Mouse (Mus musculus) adrenal gland, adult 2 months (tissue): ENCODE data around the gene Akap2. TPM values are rescaled to one million over a fixed set of nuclear protein-coding genes. Genes with fewer than 3 reads are reported as not detected.

ENCODE experiments used
- DNase-seq: peaks from one replicate; pipeline ENCODE4 v3.0.0; 2021
- polyA plus RNA-seq: library from polyadenylated mRNA; depleted of rRNA; stranded (reverse); fragments of >200 nt; gene quantifications from 2 replicates; pipeline ENCODE4 v1.2.3, GENCODE M21; 2012
- total RNA-seq, 2 experiments: library from RNA; stranded (reverse); gene quantifications; 2 replicates each; pipeline ENCODE4 v1.2.3; 2021

Gene Akap2
- total and polyA plus RNA-seq, 3 experiments = 60.7 to 186 (median 99.1) TPM

GRCm38 (mm10) chr4:57908860-57909259, 191.4 kb downstream of the Akap2 start:
- DNase-seq = no peak

DNA sequence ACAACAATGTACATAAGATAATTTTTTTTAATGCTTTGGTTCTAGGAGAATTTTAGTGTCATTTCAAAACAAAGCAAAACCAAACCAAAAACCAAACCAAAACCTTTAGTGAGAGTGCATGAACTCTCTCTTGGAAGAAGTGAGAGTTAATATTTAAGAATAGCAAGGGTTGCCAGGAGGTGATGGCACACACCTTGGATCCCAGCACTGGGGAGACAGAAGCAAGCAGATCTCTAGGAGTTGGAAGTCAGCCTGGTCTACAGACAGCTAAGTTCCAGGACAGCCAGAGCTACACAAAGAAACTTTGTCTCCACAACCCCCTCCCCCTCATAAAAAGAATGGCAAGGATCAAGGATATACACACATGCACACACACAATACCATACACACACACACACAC, 195.6 kb downstream of the Akap2 start:
- no peak for DNase-seq

DNA sequence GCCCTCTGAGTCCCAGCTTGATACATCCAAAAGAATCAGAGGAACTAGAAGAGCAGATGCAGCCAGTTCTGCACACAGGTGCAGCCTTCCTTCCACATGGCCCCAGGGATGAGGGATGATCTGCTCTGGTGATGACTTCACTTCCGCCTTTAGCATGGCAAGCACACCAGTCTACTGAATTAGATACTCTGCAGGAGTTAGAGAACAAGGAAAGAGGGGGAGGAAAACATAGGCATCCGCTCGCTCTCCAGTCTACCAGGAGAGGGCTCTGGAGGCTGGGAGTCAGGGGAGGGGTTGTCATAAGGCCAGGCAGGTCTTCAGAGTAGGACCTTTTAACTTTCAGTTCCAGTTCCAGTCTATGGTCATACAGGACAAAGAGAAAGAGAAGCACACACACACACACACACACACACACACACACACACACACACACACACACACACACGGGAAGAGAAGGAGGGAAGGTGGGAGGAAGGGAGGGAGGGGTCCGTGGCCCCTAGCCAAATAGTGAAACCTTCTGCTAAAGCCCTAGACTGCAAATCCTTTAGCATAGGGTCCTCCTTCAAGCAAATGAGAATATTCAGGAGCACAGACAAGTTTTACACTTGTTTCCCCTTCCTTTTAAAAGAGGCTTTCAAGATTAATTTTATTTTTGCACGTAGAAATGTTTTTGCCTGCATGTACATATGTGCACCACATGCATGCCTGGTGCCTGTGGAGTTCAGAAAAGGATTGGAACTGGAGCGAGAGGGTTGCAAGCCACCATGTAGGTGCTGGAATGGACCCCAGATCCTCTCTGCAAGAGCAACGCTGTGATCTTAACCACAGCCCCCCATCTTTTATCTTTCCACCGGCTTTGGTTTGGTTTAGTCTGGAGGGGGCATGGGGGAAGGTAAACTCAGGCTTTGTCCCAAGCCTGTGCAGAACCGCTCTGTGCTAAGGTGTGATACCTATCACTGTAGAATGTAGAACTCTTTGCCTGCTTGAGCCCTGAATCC, 197.0 kb downstream of the Akap2 start:
- DNase-seq = no peak

DNA sequence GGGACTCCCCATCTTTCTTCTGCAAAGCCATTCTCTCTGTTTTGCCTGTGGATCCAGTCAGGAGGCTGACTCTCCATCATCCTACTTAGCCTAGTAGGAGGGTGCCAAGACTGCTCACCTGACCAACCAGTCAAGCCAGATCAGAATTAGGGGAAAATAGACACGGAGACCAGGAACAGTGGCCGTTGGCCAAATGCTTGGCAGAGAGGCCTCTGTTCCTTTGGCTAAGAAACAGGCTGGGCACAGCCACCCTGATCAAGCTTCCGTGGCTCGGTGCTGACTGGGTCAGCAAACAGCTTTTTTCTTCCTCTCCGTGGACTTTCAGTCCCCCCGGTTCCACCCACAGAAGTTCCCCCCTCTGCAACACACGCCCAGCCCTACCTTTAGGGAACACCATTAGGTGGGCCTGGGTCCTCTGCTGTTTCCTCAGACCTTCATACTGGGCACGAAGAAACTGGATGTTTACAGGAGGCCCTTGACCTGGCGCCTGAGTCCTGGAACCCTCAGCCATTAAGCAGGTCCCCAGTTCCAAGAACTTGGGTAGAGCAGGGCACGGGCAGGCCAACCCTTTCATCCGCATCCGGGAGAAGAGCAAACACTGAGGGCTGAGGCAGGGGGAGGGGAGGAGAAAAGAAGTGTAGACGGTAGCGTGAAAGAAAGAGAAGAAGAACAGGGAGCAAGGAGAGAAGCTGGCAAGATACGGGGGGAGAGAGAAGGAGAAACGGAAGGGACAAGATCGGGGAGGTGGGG, 197.9 kb downstream of the Akap2 start:
- DNase-seq = peak; percentile 57

DNA sequence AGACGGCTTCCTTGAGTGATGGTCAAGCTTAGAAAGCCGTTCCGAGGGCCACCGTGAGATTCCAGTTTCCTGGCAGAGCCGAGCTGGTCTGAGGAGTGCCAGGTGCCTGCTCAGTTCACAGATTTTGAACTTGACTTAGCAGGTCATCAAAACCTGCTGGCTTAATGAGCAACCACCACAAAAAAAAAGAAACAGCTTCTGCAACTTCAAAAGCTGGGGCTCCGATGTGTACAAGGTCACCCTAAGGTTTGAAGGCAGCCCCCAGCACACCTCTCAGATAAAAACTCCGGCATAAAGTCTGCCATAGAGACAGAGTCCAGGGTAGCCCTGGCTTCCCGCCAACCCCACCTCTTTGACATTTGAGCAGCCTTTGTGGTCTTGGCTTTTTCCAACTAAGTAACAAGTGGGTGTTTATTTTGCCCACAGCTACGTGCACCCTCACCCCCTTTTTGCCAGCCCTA, 198.8 kb downstream of the Akap2 start, which contains the start of gene D630039A03Rik:
TSS of gene D630039A03Rik (minus strand) at position 97 of the 461 bp plus-strand sequence.
- DNase-seq = peak; percentile 81

GRCm38 (mm10) chr4:57916711-57917110, 199.3 kb downstream of the Akap2 start:
- no peak for DNase-seq

DNA sequence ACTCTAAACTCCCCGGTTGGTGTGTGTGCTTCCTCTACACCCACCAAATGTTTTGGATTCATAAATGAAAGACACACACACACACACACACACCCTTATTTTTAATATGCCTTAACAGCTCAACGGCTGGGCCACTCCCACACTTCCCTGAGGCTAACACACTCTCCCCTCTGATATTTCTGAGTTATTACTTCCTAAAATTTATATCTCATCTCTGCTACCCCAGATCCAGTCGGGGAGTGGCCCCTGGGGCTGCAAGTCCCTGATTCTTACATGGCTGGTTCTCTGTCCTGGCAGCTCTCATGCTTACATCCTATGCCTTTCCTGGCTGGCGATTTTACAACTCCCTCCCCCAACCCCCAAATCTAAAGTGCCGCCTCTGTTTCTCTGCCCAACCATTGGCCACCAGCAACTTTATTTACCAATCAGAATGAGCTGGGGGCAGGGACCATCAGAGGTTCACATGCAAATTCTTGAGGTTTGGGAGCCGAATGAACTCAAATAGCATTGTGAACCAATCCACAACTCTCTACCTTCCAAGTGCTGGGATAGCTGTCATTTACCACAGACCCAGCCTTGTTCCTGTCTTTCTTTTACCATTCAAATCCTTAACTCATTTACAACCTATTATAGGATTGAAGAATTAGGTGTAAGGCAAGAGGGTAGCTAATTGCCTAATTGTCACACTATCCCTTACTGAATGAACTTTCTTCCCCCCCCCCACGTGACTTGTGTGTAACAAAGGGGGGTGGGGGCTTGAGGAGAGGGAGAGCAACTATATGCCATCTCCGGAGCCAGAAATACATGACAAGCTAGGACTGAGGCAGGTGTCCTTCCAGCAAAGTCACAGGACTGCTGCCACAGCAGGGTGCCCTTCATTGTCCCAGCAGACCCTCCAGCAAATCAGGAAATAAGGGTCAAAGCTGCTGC, 202.3 kb downstream of the Akap2 start:
- no peak for DNase-seq

GRCm38 (mm10) chr4:57920522-57920921, 203.1 kb downstream of the Akap2 start:
- no peak for DNase-seq

DNA sequence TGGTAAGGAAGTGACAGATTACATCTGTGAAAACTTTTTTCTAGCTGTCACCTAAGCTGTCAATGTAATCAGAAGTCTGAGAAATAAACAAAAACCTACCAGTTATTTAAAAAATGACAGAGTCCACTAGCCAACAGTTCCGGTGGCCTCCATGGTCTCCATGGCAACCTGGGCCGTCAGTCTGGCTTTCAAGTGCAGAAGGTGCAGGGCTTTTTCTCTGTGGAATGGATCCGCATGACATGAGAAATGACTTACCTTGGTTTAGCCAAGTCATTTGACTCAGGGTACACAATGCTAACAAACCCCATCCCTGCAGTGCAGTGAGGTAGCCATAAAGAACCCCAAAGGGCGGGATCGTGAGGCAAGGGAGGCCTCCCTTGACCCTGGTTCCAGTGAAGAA, 204.7 kb downstream of the Akap2 start:
- DNase-seq = peak; percentile 58

GRCm38 (mm10) chr4:57924556-57925071, 207.2 kb downstream of the Akap2 start:
- DNase-seq = no peak

DNA sequence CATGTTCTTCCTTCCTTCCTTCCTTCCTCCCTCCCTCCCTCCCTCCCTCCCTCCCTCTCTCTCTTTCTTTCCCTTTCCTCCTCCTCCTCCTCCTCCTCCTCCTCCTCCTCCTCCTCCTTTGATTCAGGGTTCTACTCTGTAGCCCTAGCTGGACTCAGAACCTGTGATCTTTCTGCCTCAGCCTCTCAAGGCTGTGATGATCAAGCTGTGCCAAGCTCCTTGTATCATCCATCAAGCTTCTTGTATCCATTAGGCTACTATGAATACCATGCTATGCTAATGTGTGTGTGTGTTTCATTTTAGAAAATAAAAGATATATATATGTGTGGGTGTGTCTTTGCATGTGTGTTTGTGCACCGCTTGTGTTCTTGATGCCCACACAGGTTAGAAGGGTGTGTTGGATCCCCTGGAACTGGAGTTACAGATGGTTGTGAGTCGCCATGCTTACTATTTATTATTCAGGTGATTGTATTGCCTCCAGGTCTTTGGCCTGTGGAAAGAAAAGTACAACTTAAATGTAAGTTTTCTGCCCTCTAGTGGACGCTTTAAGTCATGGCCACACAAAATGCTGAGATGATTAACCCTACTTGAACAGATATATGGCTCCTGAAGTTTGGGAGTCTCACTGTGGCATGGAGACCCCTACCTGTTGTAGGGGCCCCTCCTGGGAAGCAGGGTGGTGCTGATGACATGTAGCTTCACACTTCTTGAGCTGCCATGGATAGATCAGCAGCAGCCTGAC, 210.2 kb downstream of the Akap2 start:
- no peak for DNase-seq

- DNase-seq = no peak
Measured at GRCm38 (mm10) chr4:57930559-57931170, 213.2 kb downstream of the Akap2 start.

DNA sequence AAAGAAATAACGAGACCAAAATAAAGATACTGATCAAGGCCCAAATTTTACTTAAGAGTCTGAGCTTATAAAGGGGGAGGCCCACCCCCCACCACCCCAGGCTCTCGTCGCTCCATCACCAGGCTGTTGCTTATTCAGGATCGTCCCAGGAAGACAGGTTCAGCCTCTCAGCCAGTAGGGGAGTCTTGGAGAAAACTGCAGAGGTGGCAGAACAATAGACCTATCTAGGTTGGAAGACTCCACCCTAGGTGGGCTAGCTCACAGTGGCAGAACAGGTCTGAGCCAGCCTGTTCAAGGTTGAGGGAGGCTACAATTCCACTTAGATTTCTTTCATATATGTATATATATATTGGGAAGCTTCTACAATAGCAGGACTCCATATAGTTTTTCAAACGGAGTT, 216.7 kb downstream of the Akap2 start:
- DNase-seq = no peak

DNA sequence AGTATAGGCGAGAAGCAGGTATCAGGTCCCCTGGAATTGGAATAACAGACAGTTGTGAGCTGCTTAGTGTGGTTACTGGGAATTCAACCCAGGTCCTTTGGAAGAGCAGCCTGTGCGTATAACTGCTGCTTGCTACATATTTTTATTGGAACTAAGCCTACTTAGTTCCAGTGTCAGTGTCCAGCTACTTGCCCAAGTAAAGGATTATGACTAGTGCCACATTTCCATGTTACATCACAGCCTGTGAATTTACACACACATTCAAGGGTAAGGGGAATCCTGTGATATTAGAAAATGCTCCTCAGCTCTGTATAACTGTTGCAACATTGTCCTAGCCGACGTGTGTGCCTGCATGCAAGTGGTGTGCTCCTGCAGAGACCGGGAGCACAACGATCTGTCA, 219.8 kb downstream of the Akap2 start:
- DNase-seq = no peak

GRCm38 (mm10) chr4:57940631-57941030, 223.2 kb downstream of the Akap2 start:
- no peak for DNase-seq

- DNase-seq = no peak
Measured at GRCm38 (mm10) chr4:57942892-57943291, 225.4 kb downstream of the Akap2 start.
